Mouse (Mus musculus) G1E (cell line): ENCODE measurements around the gene Fam19a3.

Experiments
- CTCF ChIP-seq: IDR thresholded peaks from 2 replicates; pipeline ENCODE4 v1.5.1; 2012; ENCODE audit warnings: low read depth, low read length, inconsistent platforms, mixed read lengths
- GATA1 ChIP-seq: IDR thresholded peaks from 2 replicates; pipeline ENCODE4 v1.6.1; 2012; ENCODE audit warnings: borderline replicate concordance, low read length, inconsistent platforms, mixed read lengths
- GATA2 ChIP-seq: IDR thresholded peaks from 2 replicates; pipeline ENCODE4 v1.6.1; 2012; ENCODE audit warnings: low read depth, low read length, inconsistent platforms, borderline replicate concordance
- POLR2AphosphoS5 ChIP-seq: IDR thresholded peaks from 2 replicates; pipeline ENCODE4 v1.6.1; 2012; ENCODE audit warnings: low read depth, low read length, inconsistent platforms; ENCODE audit not compliant: insufficient replicate concordance
- TAL1 ChIP-seq: conservative IDR thresholded peaks from 2 replicates; pipeline ENCODE4 v1.6.1; 2012; ENCODE audit warnings: low read depth, low read length, inconsistent platforms, mixed read lengths

- TF ChIP-seq CTCF = no peak
- no peak for TF ChIP-seq GATA1
- no peak for TF ChIP-seq TAL1
- TF ChIP-seq POLR2AphosphoS5 = no peak
- TF ChIP-seq GATA2 = no peak
These were observed 22.8 kb downstream of the Fam19a3 start for GRCm38 (mm10) chr3:104758869-104759268.
